Mouse (Mus musculus) heart, embryonic 10.5 days (tissue): ENCODE data around the gene Cnih1. TPM values are rescaled to one million over a fixed set of nuclear protein-coding genes. Genes with fewer than 3 reads are reported as not detected.

Source experiments
- DNase-seq: peaks from one replicate; pipeline ENCODE4 v3.0.0-alpha.2; 2017; ENCODE audit warnings: low spot score
- H3K27ac ChIP-seq: fragments of 300-500 bp; sonication (generic); 2 replicates; pipeline ENCODE4 v1.5.1; 2016; ENCODE audit warnings: mild to moderate bottlenecking
- H3K27me3 ChIP-seq: fragments of 300-500 bp; sonication (generic); 2 replicates; pipeline ENCODE4 v1.6.1; 2016; ENCODE audit warnings: mild to moderate bottlenecking; ENCODE audit not compliant: poor library complexity, insufficient read depth, severe bottlenecking
- H3K36me3 ChIP-seq: fragments of 300-500 bp; sonication (generic); 2 replicates; pipeline ENCODE4 v1.6.1; 2016; ENCODE audit warnings: mild to moderate bottlenecking, moderate library complexity
- H3K4me1 ChIP-seq: fragments of 300-500 bp; sonication (generic); 2 replicates; pipeline ENCODE4 v1.6.1; 2016; ENCODE audit warnings: mild to moderate bottlenecking
- H3K4me3 ChIP-seq: fragments of 300-500 bp; sonication (generic); 2 replicates; pipeline ENCODE4 v1.5.1; 2016; ENCODE audit warnings: mild to moderate bottlenecking, moderate library complexity
- H3K9me3 ChIP-seq: fragments of 300-500 bp; sonication (generic); 2 replicates; pipeline ENCODE4 v1.6.1; 2016; ENCODE audit warnings: mild to moderate bottlenecking, moderate library complexity
- WGBS: fragments of 180-500 bp; shearing (Covaris S2); methylation state at CpG from one replicate; pipeline ENCODE4 v1.1.7; 2016; 5-methylcytosine and 5-hydroxymethylcytosine counted together
- polyA plus RNA-seq: library from polyadenylated mRNA; unstranded; fragments of >200 nt; fragmentation: Nextera tagmentation; extraction: Ambion mirVana; gene quantifications from 2 replicates; pipeline ENCODE4 v1.2.1, GENCODE M21; 2016

Gene Cnih1
- polyA plus RNA-seq, 1 experiment from 2014 or later: 197 TPM

- Histone ChIP-seq H3K27ac (no peak overlapping the region), H3K9me3 (no peaks in the 10 kb centered on the region)
- peak; percentile 80 for DNase-seq
These were observed 27.4 kb upstream of the Cnih1 start for GRCm38 (mm10) chr14:46815640-46816039.

GRCm38 (mm10) chr14:46807927-46808326, 19.7 kb upstream of the Cnih1 start:
- WGBS: 82% methylated on average over 3 of the region's 3 CpGs

More at GRCm38 (mm10) chr14:46815640-46816039, 27.4 kb upstream of the Cnih1 start:
- Histone ChIP-seq H3K36me3 (peaks cover 56% of the 10 kb centered on the region), H3K27me3 (no peaks in the 10 kb centered on the region), H3K4me1 (peaks cover 11% of the 10 kb centered on the region), H3K4me3 (no peak overlapping the region)
- 54% methylated on average over 6 of the region's 6 CpGs for WGBS

GRCm38 (mm10) chr14:46806186-46806585, 18.0 kb upstream of the Cnih1 start:
- no peak for DNase-seq
- H3K4me1 ChIP-seq: no peaks in the 10 kb centered on the region; the same call in 1 of the 2 replicates
- no peaks in the 10 kb centered on the region for H3K27me3 ChIP-seq
- H3K9me3 ChIP-seq: no peaks in the 10 kb centered on the region
- WGBS: 83% methylated on average over 5 of the region's 5 CpGs
- peaks cover 24% of the 10 kb centered on the region; the same call in 1 of the 2 replicates for H3K36me3 ChIP-seq
- no peak overlapping the region for H3K4me3 ChIP-seq
- H3K27ac ChIP-seq: no peak overlapping the region

More at GRCm38 (mm10) chr14:46807927-46808326, 19.7 kb upstream of the Cnih1 start:
- Histone ChIP-seq H3K4me3 (no peak overlapping the region), H3K27ac (no peak overlapping the region), H3K36me3 (peaks cover 40% of the 10 kb centered on the region), H3K4me1 (no peaks in the 10 kb centered on the region), H3K9me3 (no peaks in the 10 kb centered on the region), H3K27me3 (no peaks in the 10 kb centered on the region)
- DNase-seq: no peak

- Histone ChIP-seq H3K4me1 (peaks cover 4% of the 10 kb centered on the region; the same call in 1 of the 2 replicates), H3K27ac (no peak overlapping the region), H3K36me3 (peaks cover 11% of the 10 kb centered on the region), H3K27me3 (no peaks in the 10 kb centered on the region), H3K4me3 (no peak overlapping the region), H3K9me3 (no peaks in the 10 kb centered on the region)
- WGBS: 79% methylated on average over 1 of the region's 1 CpGs
- no peak for DNase-seq
These were observed 15.6 kb upstream of the Cnih1 start for GRCm38 (mm10) chr14:46803791-46804190.

GRCm38 (mm10) chr14:46803259-46803658, 15.0 kb upstream of the Cnih1 start:
- no peak for DNase-seq
- H3K36me3 ChIP-seq: peaks cover 11% of the 10 kb centered on the region
- no peak overlapping the region for H3K27ac ChIP-seq
- peaks cover 4% of the 10 kb centered on the region; the same call in 1 of the 2 replicates for H3K4me1 ChIP-seq
- 85% methylated on average over 4 of the region's 4 CpGs for WGBS
- no peaks in the 10 kb centered on the region for H3K9me3 ChIP-seq
- H3K4me3 ChIP-seq: no peak overlapping the region
- H3K27me3 ChIP-seq: no peaks in the 10 kb centered on the region

- no peaks in the 10 kb centered on the region for H3K27me3 ChIP-seq
- no peak for DNase-seq
- no peak overlapping the region for H3K4me3 ChIP-seq
- 63% methylated on average over 3 of the region's 3 CpGs for WGBS
- H3K36me3 ChIP-seq: peaks cover 11% of the 10 kb centered on the region
- H3K9me3 ChIP-seq: no peaks in the 10 kb centered on the region
- H3K4me1 ChIP-seq: peaks cover 4% of the 10 kb centered on the region; the same call in 1 of the 2 replicates
- H3K27ac ChIP-seq: no peak overlapping the region
These were observed 12.6 kb upstream of the Cnih1 start for GRCm38 (mm10) chr14:46800684-46801345.

- H3K27me3 ChIP-seq: no peaks in the 10 kb centered on the region
- H3K9me3 ChIP-seq: no peaks in the 10 kb centered on the region
- DNase-seq: no peak
- 87% methylated on average over 5 of the region's 5 CpGs for WGBS
- no peak overlapping the region for H3K27ac ChIP-seq
- H3K4me1 ChIP-seq: peaks cover 10% of the 10 kb centered on the region
- peaks cover 6% of the 10 kb centered on the region; the same call in 1 of the 2 replicates for H3K36me3 ChIP-seq
- no peak overlapping the region for H3K4me3 ChIP-seq
These were observed 5.9 kb upstream of the Cnih1 start for GRCm38 (mm10) chr14:46794157-46794556.

GRCm38 (mm10) chr14:46790723-46791122, 2.5 kb upstream of the Cnih1 start:
- no peaks in the 10 kb centered on the region for H3K9me3 ChIP-seq
- H3K4me1 ChIP-seq: peaks cover 27% of the 10 kb centered on the region
- H3K27me3 ChIP-seq: no peaks in the 10 kb centered on the region
- no peak overlapping the region for H3K4me3 ChIP-seq
- no peak for DNase-seq
- WGBS: 88% methylated on average over 6 of the region's 6 CpGs
- H3K27ac ChIP-seq: no peak overlapping the region
- peaks cover 3% of the 10 kb centered on the region; the same call in 1 of the 2 replicates for H3K36me3 ChIP-seq

GRCm38 (mm10) chr14:46790303-46790702, 2.1 kb upstream of the Cnih1 start:
- peak overlapping the region; percentile 39; the same call in 1 of the 2 replicates for H3K27ac ChIP-seq
- 75% methylated on average over 4 of the region's 4 CpGs for WGBS
- H3K9me3 ChIP-seq: no peaks in the 10 kb centered on the region
- peaks cover 27% of the 10 kb centered on the region for H3K4me1 ChIP-seq
- DNase-seq: no peak
- H3K4me3 ChIP-seq: no peak overlapping the region
- H3K27me3 ChIP-seq: no peaks in the 10 kb centered on the region
- peaks cover 3% of the 10 kb centered on the region; the same call in 1 of the 2 replicates for H3K36me3 ChIP-seq

- H3K27me3 ChIP-seq: no peaks in the 10 kb centered on the region
- WGBS: 15% methylated on average over 8 of the region's 8 CpGs
- peaks cover 27% of the 10 kb centered on the region for H3K4me1 ChIP-seq
- H3K36me3 ChIP-seq: peaks cover 15% of the 10 kb centered on the region
- peak overlapping the region; percentile 96 for H3K4me3 ChIP-seq
- peak overlapping the region; percentile 98 for H3K27ac ChIP-seq
- no peaks in the 10 kb centered on the region for H3K9me3 ChIP-seq
- no peak for DNase-seq
These were observed 292 bp upstream of the Cnih1 start for GRCm38 (mm10) chr14:46788505-46788901.

- Histone ChIP-seq H3K27ac (peak overlapping the region; percentile 98), H3K9me3 (no peaks in the 10 kb centered on the region), H3K27me3 (no peaks in the 10 kb centered on the region), H3K36me3 (peaks cover 24% of the 10 kb centered on the region), H3K4me3 (peak overlapping the region; percentile 96), H3K4me1 (peaks cover 27% of the 10 kb centered on the region)
- WGBS: under 1% methylated on average over 11 of the region's 11 CpGs
- DNase-seq: no peak
These were observed 791 bp downstream of the Cnih1 start for GRCm38 (mm10) chr14:46787454-46787786.

GRCm38 (mm10) chr14:46785247-46785646, 3.0 kb downstream of the Cnih1 start:
- no peaks in the 10 kb centered on the region for H3K27me3 ChIP-seq
- peaks cover 45% of the 10 kb centered on the region for H3K36me3 ChIP-seq
- no peaks in the 10 kb centered on the region for H3K9me3 ChIP-seq
- no peak for DNase-seq
- no peak overlapping the region for H3K4me3 ChIP-seq
- H3K27ac ChIP-seq: no peak overlapping the region
- peaks cover 25% of the 10 kb centered on the region for H3K4me1 ChIP-seq
- WGBS: 90% methylated on average over 5 of the region's 5 CpGs

GRCm38 (mm10) chr14:46783327-46783926, 4.8 kb downstream of the Cnih1 start:
- Histone ChIP-seq H3K4me3 (no peak overlapping the region), H3K27ac (no peak overlapping the region), H3K4me1 (peaks cover 12% of the 10 kb centered on the region; the same call in 1 of the 2 replicates), H3K9me3 (0 out of 2 replicates have a peak, but pooled peaks cover 2% of the 10 kb centered on the region), H3K27me3 (no peaks in the 10 kb centered on the region), H3K36me3 (peaks cover 63% of the 10 kb centered on the region)
- WGBS: 93% methylated on average over 10 of the region's 10 CpGs
- no peak for DNase-seq
